Mouse (Mus musculus) spleen, adult 2 months (tissue): Measurements from ENCODE around the gene Wdr3. TPM values are rescaled to one million over a fixed set of nuclear protein-coding genes. Genes with fewer than 3 reads are reported as not detected.

Experiments used
- DNase-seq, 2 experiments: peaks; one replicate each; pipeline versions ENCODE4 v3.0.0 to v3.0.0-alpha.2; 2012 to 2021; ENCODE audit warnings: low spot score in 2 of 2, low read depth in 1 of 2
- H3K27ac ChIP-seq: fragments of 200-500 bp; 2 replicates; pipeline ENCODE4 v1.5.1; 2012; ENCODE audit warnings: low read length, inconsistent platforms; ENCODE audit not compliant: insufficient read depth
- H3K27me3 ChIP-seq: fragments of 200-500 bp; 2 replicates; pipeline ENCODE4 v1.6.1; 2012; ENCODE audit warnings: mild to moderate bottlenecking, moderate library complexity, low read length, inconsistent platforms; ENCODE audit not compliant: control insufficient read depth, insufficient read depth
- H3K36me3 ChIP-seq: fragments of 200-500 bp; 2 replicates; pipeline ENCODE4 v1.6.1; 2012; ENCODE audit warnings: mild to moderate bottlenecking, low read length, inconsistent platforms; ENCODE audit not compliant: control insufficient read depth, insufficient read depth
- H3K4me1 ChIP-seq: fragments of 200-500 bp; 2 replicates; pipeline ENCODE4 v1.6.1; 2011; ENCODE audit warnings: inconsistent platforms; ENCODE audit not compliant: control insufficient read depth, insufficient read depth, insufficient read length
- H3K4me3 ChIP-seq: fragments of 200-500 bp; 2 replicates; pipeline ENCODE4 v1.5.1; 2011; ENCODE audit warnings: mild to moderate bottlenecking, inconsistent platforms; ENCODE audit not compliant: insufficient read depth, insufficient read length; ENCODE audit errors: extremely low read depth
- CTCF ChIP-seq: fragments of 200-500 bp; IDR thresholded peaks from 2 replicates; pipeline ENCODE4 v1.5.1; 2011; ENCODE audit warnings: mild to moderate bottlenecking, inconsistent platforms; ENCODE audit not compliant: insufficient read depth, insufficient read length, insufficient replicate concordance; ENCODE audit errors: extremely low read depth
- POLR2A ChIP-seq: fragments of 200-500 bp; IDR thresholded peaks from 2 replicates; pipeline ENCODE4 v1.6.1; 2011; ENCODE audit warnings: low read depth, low read length, inconsistent platforms
- WGBS: fragments of 180-500 bp; shearing (Covaris S2); methylation state at CpG from one replicate; pipeline ENCODE4 v1.1.7; 2018; 5-methylcytosine and 5-hydroxymethylcytosine counted together
- polyA plus RNA-seq: library from polyadenylated mRNA; depleted of rRNA; stranded (reverse); fragments of >200 nt; gene quantifications from 2 replicates; pipeline ENCODE4 v1.2.3, GENCODE M21; 2012; rRNA removed

Wdr3 gene
- polyA plus RNA-seq, result 14.0 and 14.6 TPM in 2 replicates

- Histone ChIP-seq H3K36me3 (peaks cover 14% of the 10 kb centered on the region), H3K4me3 (peak within 1 kb of the TSS; percentile 89), H3K4me1 (peaks cover 6% of the 10 kb centered on the region; the same call in 1 of the 2 replicates), H3K27me3 (no peaks in the 10 kb centered on the region), H3K27ac (peak within 1 kb of the TSS; percentile 92)
- TF ChIP-seq CTCF, result no peak
- TF ChIP-seq POLR2A, result peak; percentile 87
- under 1% methylated on average over 55 of the region's 55 CpGs for WGBS
- DNase-seq, result peak; percentile 90 to 93
Observed at GRCm38 (mm10) chr3:100162315-100163105, at the start of gene Wdr3, which contains the start of gene Gdap2. Wdr3 (minus strand) TSS chr3:100162407. Gdap2 (plus strand) TSS chr3:100162381.

- Histone ChIP-seq H3K27me3 (no peaks in the 10 kb centered on the region), H3K4me3 (no peak overlapping the region), H3K36me3 (peaks cover 26% of the 10 kb centered on the region), H3K27ac (no peak overlapping the region), H3K4me1 (no peaks in the 10 kb centered on the region)
- WGBS, result 90% methylated on average over 1 of the region's 1 CpGs
- TF ChIP-seq CTCF (no peak), POLR2A (no peak)
- no peak for DNase-seq
Observed at GRCm38 (mm10) chr3:100206973-100207372, 44.8 kb upstream of the Wdr3 start.

- 94% methylated on average over 7 of the region's 7 CpGs for WGBS
- peaks cover 42% of the 10 kb centered on the region for H3K36me3 ChIP-seq
Observed at GRCm38 (mm10) chr3:100201554-100201953, 39.3 kb upstream of the Wdr3 start.

GRCm38 (mm10) chr3:100194210-100194609, 32.0 kb upstream of the Wdr3 start:
- Histone ChIP-seq H3K36me3 (peaks cover 20% of the 10 kb centered on the region), H3K27me3 (no peaks in the 10 kb centered on the region), H3K27ac (no peak overlapping the region), H3K4me3 (no peak overlapping the region), H3K4me1 (no peaks in the 10 kb centered on the region)
- TF ChIP-seq CTCF, result no peak
- TF ChIP-seq POLR2A, result no peak
- WGBS, result 51% methylated on average over 5 of the region's 5 CpGs
- no peak for DNase-seq

More at GRCm38 (mm10) chr3:100201554-100201953, 39.3 kb upstream of the Wdr3 start:
- H3K4me1 ChIP-seq, result no peaks in the 10 kb centered on the region
- DNase-seq, result no peak
- H3K4me3 ChIP-seq, result no peak overlapping the region
- H3K27me3 ChIP-seq, result no peaks in the 10 kb centered on the region
- H3K27ac ChIP-seq, result no peak overlapping the region
- TF ChIP-seq CTCF (no peak), POLR2A (no peak)

DNA sequence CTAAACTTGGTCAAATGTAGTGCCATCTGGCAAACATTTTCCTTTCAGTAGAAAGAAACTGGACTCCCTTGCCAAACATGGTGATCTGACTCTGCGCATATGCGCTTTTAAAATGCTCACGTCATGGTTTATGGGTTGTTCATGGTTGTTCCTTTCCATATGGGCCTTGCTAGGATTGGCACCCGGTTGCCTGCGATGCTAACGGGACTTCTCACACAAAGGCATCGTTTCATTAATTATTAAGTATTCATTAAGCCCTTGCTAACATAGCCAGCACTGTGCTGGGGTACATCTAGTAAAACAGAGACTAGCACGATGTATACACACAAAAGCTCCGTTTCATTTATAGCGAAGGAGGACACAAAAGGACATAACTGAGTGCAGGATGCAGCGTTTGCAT, 27.7 kb upstream of the Wdr3 start:
- H3K27me3 ChIP-seq, result no peaks in the 10 kb centered on the region
- no peaks in the 10 kb centered on the region for H3K4me1 ChIP-seq
- no peak overlapping the region for H3K27ac ChIP-seq
- 92% methylated on average over 11 of the region's 11 CpGs for WGBS
- no peak for DNase-seq
- TF ChIP-seq POLR2A (no peak), CTCF (no peak)
- peaks cover 12% of the 10 kb centered on the region for H3K36me3 ChIP-seq
- no peak overlapping the region for H3K4me3 ChIP-seq

DNA sequence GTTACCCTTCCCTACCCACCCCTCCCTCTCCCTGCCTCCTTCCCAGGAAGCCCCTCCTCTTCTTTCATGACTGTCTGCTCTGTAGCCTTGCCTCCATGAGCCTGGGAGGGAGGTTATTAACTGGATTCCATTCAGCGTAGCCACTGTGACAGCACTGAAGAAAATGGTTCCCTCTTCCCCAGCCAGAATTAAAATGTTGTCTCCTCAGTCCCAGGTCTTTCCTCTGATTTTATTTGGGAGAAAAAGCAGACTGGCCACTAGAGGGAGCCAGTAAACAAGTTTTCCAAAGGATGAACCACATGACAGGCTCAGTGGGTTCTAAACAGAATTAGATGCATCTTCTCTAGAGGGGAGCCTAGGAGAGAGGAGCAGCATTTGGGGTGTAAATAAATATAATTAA, 27.2 kb upstream of the Wdr3 start:
- WGBS, result 61% methylated on average over 1 of the region's 1 CpGs
- DNase-seq, result peak in 1 of 2 experiments; percentile 28
- peak; percentile 0; the same call in 1 of the 2 replicates for TF ChIP-seq CTCF
- TF ChIP-seq POLR2A, result no peak

GRCm38 (mm10) chr3:100180471-100180870, 18.3 kb upstream of the Wdr3 start:
- TF ChIP-seq POLR2A (no peak), CTCF (no peak)
- 84% methylated on average over 3 of the region's 3 CpGs for WGBS
- Histone ChIP-seq H3K4me3 (no peak overlapping the region), H3K27me3 (no peaks in the 10 kb centered on the region), H3K4me1 (peaks cover 6% of the 10 kb centered on the region; the same call in 1 of the 2 replicates), H3K27ac (no peak overlapping the region), H3K36me3 (peaks cover 28% of the 10 kb centered on the region)
- DNase-seq, result no peak

More for the DNA sequence above, 27.2 kb upstream of the Wdr3 start:
- Histone ChIP-seq H3K27me3 (no peaks in the 10 kb centered on the region), H3K4me3 (no peak overlapping the region), H3K36me3 (peaks cover 12% of the 10 kb centered on the region), H3K27ac (no peak overlapping the region), H3K4me1 (no peaks in the 10 kb centered on the region)
